Mouse (Mus musculus) midbrain, embryonic 16.5 days (tissue): ENCODE measurements around the gene Tgtp2. TPM values are rescaled to one million over a fixed set of nuclear protein-coding genes. Genes with fewer than 3 reads are reported as not detected.
"Not testable (repeated sequence)": the region's sequence is repeated elsewhere in the genome, so short reads cannot be mapped to it uniquely, and the experiment has no call there.

Experiments used
- ATAC-seq: fragments of 200-750 bp; cut with Nextera tagmentation; 2 replicates; pipeline ENCODE4 v1.8.0; 2017; ENCODE audit warnings: moderate TSS enrichment
- H3K27ac ChIP-seq: fragments of 300-500 bp; sonication (generic); 2 replicates; pipeline ENCODE4 v1.5.1; 2014; ENCODE audit warnings: mild to moderate bottlenecking, low read length, mixed read lengths
- H3K27me3 ChIP-seq: fragments of 300-500 bp; sonication (generic); 2 replicates; pipeline ENCODE4 v1.6.1; 2014; ENCODE audit warnings: low read depth, low read length, mixed read lengths; ENCODE audit not compliant: control insufficient read depth, insufficient read depth
- H3K36me3 ChIP-seq: fragments of 300-500 bp; sonication (generic); 2 replicates; pipeline ENCODE4 v1.6.1; 2014; ENCODE audit warnings: mild to moderate bottlenecking, low read length, moderate library complexity, mixed read lengths; ENCODE audit not compliant: control insufficient read depth, insufficient read depth
- H3K4me1 ChIP-seq: fragments of 300-500 bp; sonication (generic); 2 replicates; pipeline ENCODE4 v1.6.1; 2014; ENCODE audit warnings: mild to moderate bottlenecking, low read length, mixed read lengths; ENCODE audit not compliant: control insufficient read depth, insufficient read depth
- H3K4me2 ChIP-seq: fragments of 300-500 bp; sonication (generic); 2 replicates; pipeline ENCODE4 v1.6.1; 2014; ENCODE audit warnings: mild to moderate bottlenecking, low read length, mixed read lengths
- H3K4me3 ChIP-seq: fragments of 300-500 bp; sonication (generic); 2 replicates; pipeline ENCODE4 v1.5.1; 2014; ENCODE audit warnings: low read depth, mild to moderate bottlenecking, low read length, moderate library complexity, mixed read lengths
- H3K9ac ChIP-seq: fragments of 300-500 bp; sonication (generic); 2 replicates; pipeline ENCODE4 v1.6.1; 2014; ENCODE audit warnings: low read depth, low read length, mixed read lengths
- H3K9me3 ChIP-seq: fragments of 300-500 bp; sonication (generic); replicated peaks from 2 replicates; pipeline ENCODE4 v1.6.1; 2014; ENCODE audit warnings: mild to moderate bottlenecking, low read length, mixed read lengths; ENCODE audit not compliant: control insufficient read depth, poor library complexity, severe bottlenecking
- polyA plus RNA-seq: library from polyadenylated mRNA; unstranded; fragments of >200 nt; fragmentation: Nextera tagmentation; extraction: Ambion mirVana; gene quantifications from 2 replicates; pipeline ENCODE4 v1.2.1, GENCODE M21; 2015

The Tgtp2 gene
- polyA plus RNA-seq, 1 experiment from 2014 or later, result not detected

GRCm38 (mm10) chr11:49050064-49050463 is 13.9 kb downstream of the Tgtp2 start:
- not testable (repeated sequence) for H3K27me3 ChIP-seq, H3K4me3 ChIP-seq

GRCm38 (mm10) chr11:49012074-49012473 is 51.9 kb downstream of the Tgtp2 start:
- H3K4me3 ChIP-seq, H3K27me3 ChIP-seq, H3K9me3 ChIP-seq, H3K36me3 ChIP-seq, H3K27ac ChIP-seq, ATAC-seq, H3K4me1 ChIP-seq, H3K9ac ChIP-seq, H3K4me2 ChIP-seq: not testable (repeated sequence)

More at GRCm38 (mm10) chr11:49050064-49050463, 13.9 kb downstream of the Tgtp2 start:
- H3K9ac ChIP-seq, H3K27ac ChIP-seq, H3K4me1 ChIP-seq, H3K9me3 ChIP-seq, ATAC-seq, H3K4me2 ChIP-seq, H3K36me3 ChIP-seq: not testable (repeated sequence)

Other genes with a start within 250 kb of the Tgtp2 start
- 6.7 and 6.9 TPM in 2 replicates for gene Trim41, start 246.9 kb downstream of the Tgtp2 start, polyA plus RNA-seq
- 1.8 and 3.6 TPM in 2 replicates for gene Trim7, start 238.1 kb downstream of the Tgtp2 start, polyA plus RNA-seq
- 1.3 and 1.8 TPM in 2 replicates for gene Gm12184, start 237.6 kb downstream of the Tgtp2 start, polyA plus RNA-seq
- gene Irgm1, start 192.5 kb downstream of the Tgtp2 start, polyA plus RNA-seq, result 2.0 and 2.8 TPM in 2 replicates
- 0.15 and 0.20 TPM in 2 replicates for gene Gm5431, start 162.0 kb downstream of the Tgtp2 start, polyA plus RNA-seq
- 1.1 and 1.2 TPM in 2 replicates for gene Psme2b, start 118.0 kb downstream of the Tgtp2 start, polyA plus RNA-seq
- gene Olfr56, start 85.3 kb downstream of the Tgtp2 start, polyA plus RNA-seq, result not detected in 2 replicates
- 0.24 and 0.28 TPM in 2 replicates for gene 9930111J21Rik1, start 84.8 kb downstream of the Tgtp2 start, polyA plus RNA-seq
- not detected in 2 replicates for gene Gm12185, start 72.0 kb downstream of the Tgtp2 start, polyA plus RNA-seq
- gene Tgtp1, start 70.0 kb downstream of the Tgtp2 start, polyA plus RNA-seq, result not detected in 2 replicates
- 0.23 and 0.35 TPM in 2 replicates for gene 9930111J21Rik2, start 13.0 kb downstream of the Tgtp2 start, polyA plus RNA-seq
- 0.52 and 0.53 TPM in 2 replicates for gene Ifi47, start 12.4 kb upstream of the Tgtp2 start, polyA plus RNA-seq
- not detected in 2 replicates for gene Olfr1396, start 50.7 kb upstream of the Tgtp2 start, polyA plus RNA-seq
- gene Olfr1395, start 78.1 kb upstream of the Tgtp2 start, polyA plus RNA-seq, result not detected in 2 replicates
- gene Olfr1394, start 90.2 kb upstream of the Tgtp2 start, polyA plus RNA-seq, result not detected in 2 replicates
- gene Btnl9, start 123.0 kb upstream of the Tgtp2 start, polyA plus RNA-seq, result 0.10 and 0.39 TPM in 2 replicates
- gene Zfp62, start 139.1 kb upstream of the Tgtp2 start, polyA plus RNA-seq, result 38.6 and 43.4 TPM in 2 replicates
- 33.5 and 34.3 TPM in 2 replicates for gene Mgat1, start 180.0 kb upstream of the Tgtp2 start, polyA plus RNA-seq
- gene Olfr1393, start 214.1 kb upstream of the Tgtp2 start, polyA plus RNA-seq, result not detected in 2 replicates
- not detected in 2 replicates for gene Olfr1392, start 221.1 kb upstream of the Tgtp2 start, polyA plus RNA-seq
- not detected in 2 replicates for gene Olfr10, start 240.5 kb upstream of the Tgtp2 start, polyA plus RNA-seq